18 mouse cellular contexts compared by ENCODE assay signal in genomic region chr8:46896704-46897103, GRCm38 (mm10).
DNase-seq lines count a peak whose midpoint lies in the region; ATAC-seq and TF ChIP-seq lines count a peak whose summit lies in the region.
"Had no signal": no experiment of that assay in that cellular context is flagged by ENCODE, and none has a peak within 500 bp of the region (broad histone marks: within the 10 kb centered on the region; RNA-seq: fewer than 3 reads in every experiment).

No protein-coding gene starts in this region.

- no peaks in the 10 kb centered on the region for H3K27me3 ChIP-seq in heart, embryonic 11.5 days (ENCODE audit: control insufficient read depth, insufficient read depth, low read length)
- H3K27me3 ChIP-seq in intestine, postnatal 0 days (replicated peaks; ENCODE audit: control insufficient read depth, insufficient read depth, low read length) = no peaks in the 10 kb centered on the region
- H3K27me3 ChIP-seq: embryonic facial prominence, embryonic 12.5 days; forebrain, embryonic 15.5 days had no signal

- no peak overlapping the region for H3K27ac ChIP-seq in heart, embryonic 11.5 days (ENCODE audit: low read depth, low read length)
- H3K27ac ChIP-seq in intestine, postnatal 0 days (ENCODE audit: low read depth, low read length) = no peak overlapping the region
- H3K27ac ChIP-seq: embryonic facial prominence, embryonic 10.5 days; embryonic facial prominence, embryonic 12.5 days; forebrain, embryonic 13.5 days; forebrain, embryonic 15.5 days had no signal

- no peak overlapping the region for H3K9ac ChIP-seq in heart, embryonic 11.5 days (ENCODE audit: low read depth, low read length)
- no peak overlapping the region for H3K9ac ChIP-seq in intestine, postnatal 0 days (ENCODE audit: low read depth, low read length)
- H3K9ac ChIP-seq: embryonic facial prominence, embryonic 12.5 days; forebrain, embryonic 13.5 days; forebrain, embryonic 15.5 days had no signal

- DNase-seq in heart, adult 11 months = peak; percentile 70
- DNase-seq in lung, postnatal 36 days = peak; percentile 40
- DNase-seq in lung, adult 2 months = no peak
- DNase-seq in spleen, postnatal 10 days (ENCODE audit: low spot score in 2 of 2) = no peak
- DNase-seq: adrenal gland, adult 2 months; adrenal gland, postnatal 10 days; adrenal gland, postnatal 25 days; cerebellum, adult 11-12 months; cerebellum, adult 2 months; cerebellum, adult 9-10 months; cerebellum, postnatal 10 days; cerebellum, postnatal 25 days had no signal

- no peaks in the 10 kb centered on the region for H3K9me3 ChIP-seq in heart, embryonic 11.5 days (replicated peaks; ENCODE audit: control insufficient read depth, low read length)
- H3K9me3 ChIP-seq in intestine, postnatal 0 days (ENCODE audit: control insufficient read depth) = no peaks in the 10 kb centered on the region
- H3K9me3 ChIP-seq: embryonic facial prominence, embryonic 10.5 days; embryonic facial prominence, embryonic 12.5 days; forebrain, embryonic 13.5 days; forebrain, embryonic 15.5 days had no signal

- WGBS in heart, embryonic 11.5 days (ENCODE audit: insufficient replicate concordance) = 82% methylated on average over 3 of the region's 3 CpGs
- WGBS in lung, adult 2 months = 96% methylated on average over 3 of the region's 3 CpGs
- 57% methylated on average over 3 of the region's 3 CpGs for WGBS in intestine, postnatal 0 days

- no peak overlapping the region for H3K4me2 ChIP-seq in heart, embryonic 11.5 days
- H3K4me2 ChIP-seq in intestine, postnatal 0 days (replicated peaks; ENCODE audit: low read depth) = no peak overlapping the region
- H3K4me2 ChIP-seq: embryonic facial prominence, embryonic 12.5 days; forebrain, embryonic 13.5 days; forebrain, embryonic 15.5 days had no signal

- TF ChIP-seq POLR2A in lung, adult 2 months (IDR thresholded peaks at IDR 0.05; ENCODE audit: borderline replicate concordance, extremely low read depth, low read depth, low read length) = no peak

- no peak for TF ChIP-seq CTCF in lung, adult 2 months (IDR thresholded peaks at IDR 0.05; ENCODE audit: insufficient read depth, low read length)
- TF ChIP-seq CTCF in intestine, postnatal 0 days (IDR thresholded peaks at IDR 0.05; ENCODE audit: low read depth) = no peak

- H3K4me3 ChIP-seq in heart, embryonic 11.5 days (ENCODE audit: low read depth, low read length) = no peak overlapping the region
- no peak overlapping the region for H3K4me3 ChIP-seq in lung, adult 2 months (replicated peaks; ENCODE audit: extremely low read depth, low read depth, low read length)
- H3K4me3 ChIP-seq in intestine, postnatal 0 days (ENCODE audit: low read depth, low read length) = no peak overlapping the region
- H3K4me3 ChIP-seq: embryonic facial prominence, embryonic 10.5 days; embryonic facial prominence, embryonic 12.5 days; forebrain, embryonic 13.5 days; forebrain, embryonic 15.5 days had no signal

- no peaks in the 10 kb centered on the region for H3K36me3 ChIP-seq in heart, embryonic 11.5 days (ENCODE audit: control insufficient read depth, insufficient read depth, low read length)
- H3K36me3 ChIP-seq in intestine, postnatal 0 days (ENCODE audit: control insufficient read depth, insufficient read depth) = no peaks in the 10 kb centered on the region
- H3K36me3 ChIP-seq: embryonic facial prominence, embryonic 10.5 days; embryonic facial prominence, embryonic 12.5 days; forebrain, embryonic 15.5 days had no signal

- no peak for ATAC-seq in heart, embryonic 11.5 days (replicated peaks; ENCODE audit: insufficient number of reproducible peaks, low FRiP score, low TSS enrichment)
- ATAC-seq in intestine, postnatal 0 days = peak; percentile 86
- ATAC-seq: forebrain, embryonic 13.5 days; forebrain, embryonic 15.5 days had no signal

- peaks cover 9% of the 10 kb centered on the region; the same call in 1 of the 2 replicates for H3K4me1 ChIP-seq in heart, embryonic 11.5 days (ENCODE audit: control insufficient read depth, insufficient read depth, low read length)
- H3K4me1 ChIP-seq in lung, adult 2 months (ENCODE audit: control insufficient read depth, insufficient read depth, low read length) = peaks cover 6% of the 10 kb centered on the region
- no peaks in the 10 kb centered on the region; the same call in 1 of the 2 replicates for H3K4me1 ChIP-seq in intestine, postnatal 0 days (replicated peaks; ENCODE audit: control insufficient read depth, insufficient read depth, low read length)

Comparison
In these comparisons a context has a peak if more than half of its experiments do, and no peak if none do; other contexts are left out.
1. DNase-seq: peak in heart, adult 11 months (single experiment) and lung, postnatal 36 days (single experiment); none in lung, adult 2 months (single experiment) and spleen, postnatal 10 days (0 of 2).